Mouse (Mus musculus) megakaryocyte-erythroid progenitor cell, adult 5-6 weeks (primary cell): ENCODE measurements around the gene L3mbtl4. TPM values are rescaled to one million over a fixed set of nuclear protein-coding genes. Genes with fewer than 3 reads are reported as not detected.

ENCODE experiments used
- ATAC-seq: replicated peaks from 2 replicates; pipeline ENCODE4 v1.8.0; 2016; ENCODE audit warnings: mild to moderate bottlenecking, inconsistent platforms; ENCODE audit not compliant: severe bottlenecking, poor library complexity, low FRiP score, low TSS enrichment
- total RNA-seq, 2 experiments: library from RNA; stranded (forward) in 1 of 2; stranded (reverse) in 1 of 2; fragments of 200-1000, 215-1000 nt in 1 of 2; fragments of >200 nt in 1 of 2; fragmentation: Nextera tagmentation in 1 of 2; gene quantifications; 2 replicates each; pipeline ENCODE4 v1.2.3; 2014 to 2017

L3mbtl4 gene
- total RNA-seq, 2 experiments from 2014 or later: not detected

GRCm38 (mm10) chr17:68625281-68625680 is 351.7 kb downstream of the L3mbtl4 start:
- ATAC-seq: no peak

GRCm38 (mm10) chr17:68629631-68630426 is 356.2 kb downstream of the L3mbtl4 start:
- ATAC-seq: no peak

- no peak for ATAC-seq
Observed at GRCm38 (mm10) chr17:68631396-68631795, 357.8 kb downstream of the L3mbtl4 start.

- no peak for ATAC-seq
Observed at GRCm38 (mm10) chr17:68640187-68640586, 366.6 kb downstream of the L3mbtl4 start.

- ATAC-seq: no peak
Observed at GRCm38 (mm10) chr17:68642521-68643088, 369.0 kb downstream of the L3mbtl4 start.

GRCm38 (mm10) chr17:68666528-68666927 is 392.9 kb downstream of the L3mbtl4 start:
- ATAC-seq: no peak

GRCm38 (mm10) chr17:68672088-68672504 is 398.5 kb downstream of the L3mbtl4 start:
- no peak for ATAC-seq

GRCm38 (mm10) chr17:68710701-68711100 is 437.1 kb downstream of the L3mbtl4 start:
- ATAC-seq: no peak

GRCm38 (mm10) chr17:68711350-68711749 is 437.8 kb downstream of the L3mbtl4 start:
- ATAC-seq: no peak

GRCm38 (mm10) chr17:68748296-68748695 is 474.7 kb downstream of the L3mbtl4 start:
- no peak for ATAC-seq

GRCm38 (mm10) chr17:68750513-68750912 is 476.9 kb downstream of the L3mbtl4 start:
- no peak for ATAC-seq

GRCm38 (mm10) chr17:68753112-68753511 is 479.5 kb downstream of the L3mbtl4 start:
- ATAC-seq: no peak

GRCm38 (mm10) chr17:68754789-68755188 is 481.2 kb downstream of the L3mbtl4 start:
- no peak for ATAC-seq

GRCm38 (mm10) chr17:68758428-68758827 is 484.8 kb downstream of the L3mbtl4 start:
- no peak for ATAC-seq

GRCm38 (mm10) chr17:68758936-68759335 is 485.3 kb downstream of the L3mbtl4 start:
- no peak for ATAC-seq

GRCm38 (mm10) chr17:68759978-68760377 is 486.4 kb downstream of the L3mbtl4 start:
- ATAC-seq: no peak

GRCm38 (mm10) chr17:68764329-68764880 is 490.8 kb downstream of the L3mbtl4 start:
- ATAC-seq: no peak

- ATAC-seq: no peak
Observed at GRCm38 (mm10) chr17:68769561-68769960, 496.0 kb downstream of the L3mbtl4 start.

GRCm38 (mm10) chr17:68771046-68771750 is 497.6 kb downstream of the L3mbtl4 start:
- no peak for ATAC-seq

GRCm38 (mm10) chr17:68793741-68794140 is 520.1 kb downstream of the L3mbtl4 start:
- no peak for ATAC-seq
